Mouse (Mus musculus) frontal cortex, postnatal 36 days (tissue): ENCODE measurements around the gene Vrk3.

Source experiments
- DNase-seq, 2 experiments: peaks; one replicate each; pipeline ENCODE4 v3.0.0; 2022; ENCODE audit warnings: low spot score in 2 of 2

Vrk3 gene

GRCm38 (mm10) chr7:44760366-44760765 lies 12.2 kb downstream of the Vrk3 start:
- no peak for DNase-seq

GRCm38 (mm10) chr7:44768129-44768528 lies 19.9 kb downstream of the Vrk3 start:
- no peak for DNase-seq

GRCm38 (mm10) chr7:44770046-44770578 lies 21.9 kb downstream of the Vrk3 start:
- peak in 1 of 2 experiments; percentile 31 for DNase-seq

GRCm38 (mm10) chr7:44772591-44773204 lies 24.5 kb downstream of the Vrk3 start:
- peak in 1 of 2 experiments; percentile 9 for DNase-seq

GRCm38 (mm10) chr7:44776849-44777498 lies 28.8 kb downstream of the Vrk3 start:
- no peak for DNase-seq

GRCm38 (mm10) chr7:44780101-44780500 lies 31.9 kb downstream of the Vrk3 start:
- DNase-seq, result no peak

GRCm38 (mm10) chr7:44789531-44789930 lies 41.3 kb downstream of the Vrk3 start:
- no peak for DNase-seq

GRCm38 (mm10) chr7:44790066-44790465 lies 41.9 kb downstream of the Vrk3 start:
- DNase-seq, result no peak

GRCm38 (mm10) chr7:44792781-44793180 lies 44.6 kb downstream of the Vrk3 start:
- DNase-seq, result no peak

GRCm38 (mm10) chr7:44808927-44809326 lies 60.7 kb downstream of the Vrk3 start:
- no peak for DNase-seq

- no peak for DNase-seq
Observed at GRCm38 (mm10) chr7:44809466-44809865, 61.3 kb downstream of the Vrk3 start.

- DNase-seq, result no peak
Observed at GRCm38 (mm10) chr7:44810365-44810764, 62.2 kb downstream of the Vrk3 start.

GRCm38 (mm10) chr7:44810819-44811557 lies 62.8 kb downstream of the Vrk3 start:
- DNase-seq, result no peak

- no peak for DNase-seq
Observed at GRCm38 (mm10) chr7:44812651-44813325, 64.6 kb downstream of the Vrk3 start.

GRCm38 (mm10) chr7:44813985-44814384 lies 65.8 kb downstream of the Vrk3 start:
- no peak for DNase-seq

GRCm38 (mm10) chr7:44814423-44814822 lies 66.2 kb downstream of the Vrk3 start:
- no peak for DNase-seq

- no peak for DNase-seq
Observed at GRCm38 (mm10) chr7:44814952-44815553, 66.8 kb downstream of the Vrk3 start.

- peak; percentile 98 to 99 for DNase-seq
Observed at GRCm38 (mm10) chr7:44815721-44816469, 67.7 kb downstream of the Vrk3 start, which contains the start of the genes Nup62 and Il4i1. TSS of gene Nup62 (plus strand) at chr7:44816088. TSS of gene Il4i1 (plus strand) at chr7:44816387.

GRCm38 (mm10) chr7:44816470-44817021 lies 68.3 kb downstream of the Vrk3 start, which contains the start of gene Atf5:
TSS of gene Atf5 (minus strand) at chr7:44816658.
- peak; percentile 50 to 57 for DNase-seq

- DNase-seq, result peak in 1 of 2 experiments; percentile 1
Observed at GRCm38 (mm10) chr7:44817441-44817840, 69.2 kb downstream of the Vrk3 start.
